Mouse (Mus musculus): ENCODE measurements around the gene Taar2.

Gene Taar2

GRCm38 (mm10) chr10:23938312-23938711 is at the start of gene Taar2:
Taar2 (plus strand) TSS chr10:23938572.
- no peak for DNase-seq (ENCODE audit: low read depth, low spot score)
- Histone ChIP-seq H3K36me3 (ENCODE audit: control insufficient read depth, insufficient read depth, low read length, poor library complexity, severe bottlenecking) (no peaks in the 10 kb centered on the region), H3K27me3 (ENCODE audit: control insufficient read depth, insufficient read depth, low read length, poor library complexity, severe bottlenecking) (no peaks in the 10 kb centered on the region)

- no peaks in the 10 kb centered on the region for H3K36me3 ChIP-seq (ENCODE audit: control insufficient read depth, insufficient read depth, low read length, poor library complexity, severe bottlenecking)
- DNase-seq (ENCODE audit: low read depth, low spot score), result no peak
Measured at GRCm38 (mm10) chr10:23892987-23893386, 45.4 kb upstream of the Taar2 start.

GRCm38 (mm10) chr10:23894601-23895349 is 43.6 kb upstream of the Taar2 start, which contains the start of gene Vnn1:
Vnn1 (plus strand) TSS chr10:23894688.
- no peaks in the 10 kb centered on the region for H3K27me3 ChIP-seq (ENCODE audit: control insufficient read depth, insufficient read depth, low read length, poor library complexity, severe bottlenecking)
- no peak for DNase-seq (ENCODE audit: low read depth, low spot score)

More at GRCm38 (mm10) chr10:23892987-23893386, 45.4 kb upstream of the Taar2 start:
- no peaks in the 10 kb centered on the region for H3K27me3 ChIP-seq (ENCODE audit: control insufficient read depth, insufficient read depth, low read length, poor library complexity, severe bottlenecking)

GRCm38 (mm10) chr10:23895376-23895775 is 43.0 kb upstream of the Taar2 start:
- Histone ChIP-seq H3K27me3 (ENCODE audit: control insufficient read depth, insufficient read depth, low read length, poor library complexity, severe bottlenecking) (no peaks in the 10 kb centered on the region), H3K36me3 (ENCODE audit: control insufficient read depth, insufficient read depth, low read length, poor library complexity, severe bottlenecking) (no peaks in the 10 kb centered on the region)
- no peak for DNase-seq (ENCODE audit: low read depth, low spot score)

More at GRCm38 (mm10) chr10:23894601-23895349, 43.6 kb upstream of the Taar2 start, which contains the start of gene Vnn1:
- no peaks in the 10 kb centered on the region for H3K36me3 ChIP-seq (ENCODE audit: control insufficient read depth, insufficient read depth, low read length, poor library complexity, severe bottlenecking)

GRCm38 (mm10) chr10:23901119-23901518 is 37.3 kb upstream of the Taar2 start:
- no peak for DNase-seq (ENCODE audit: low read depth, low spot score)
- Histone ChIP-seq H3K27me3 (ENCODE audit: control insufficient read depth, insufficient read depth, low read length, poor library complexity, severe bottlenecking) (no peaks in the 10 kb centered on the region), H3K36me3 (ENCODE audit: control insufficient read depth, insufficient read depth, low read length, poor library complexity, severe bottlenecking) (no peaks in the 10 kb centered on the region)

- H3K36me3 ChIP-seq (ENCODE audit: control insufficient read depth, insufficient read depth, low read length, poor library complexity, severe bottlenecking), result no peaks in the 10 kb centered on the region
- no peak for DNase-seq (ENCODE audit: low read depth, low spot score)
- no peaks in the 10 kb centered on the region for H3K27me3 ChIP-seq (ENCODE audit: control insufficient read depth, insufficient read depth, low read length, poor library complexity, severe bottlenecking)
Measured at GRCm38 (mm10) chr10:23905661-23906060, 32.7 kb upstream of the Taar2 start.

- Histone ChIP-seq H3K36me3 (ENCODE audit: control insufficient read depth, insufficient read depth, low read length, poor library complexity, severe bottlenecking) (no peaks in the 10 kb centered on the region), H3K27me3 (ENCODE audit: control insufficient read depth, insufficient read depth, low read length, poor library complexity, severe bottlenecking) (no peaks in the 10 kb centered on the region)
- DNase-seq (ENCODE audit: low read depth, low spot score), result no peak
Measured at GRCm38 (mm10) chr10:23920056-23920455, 18.3 kb upstream of the Taar2 start, which contains the start of gene Taar1. Taar1 (plus strand) TSS chr10:23920356.

GRCm38 (mm10) chr10:23922468-23922867 is 15.9 kb upstream of the Taar2 start:
- DNase-seq (ENCODE audit: low read depth, low spot score), result no peak
- no peaks in the 10 kb centered on the region for H3K36me3 ChIP-seq (ENCODE audit: control insufficient read depth, insufficient read depth, low read length, poor library complexity, severe bottlenecking)
- H3K27me3 ChIP-seq (ENCODE audit: control insufficient read depth, insufficient read depth, low read length, poor library complexity, severe bottlenecking), result no peaks in the 10 kb centered on the region

- H3K36me3 ChIP-seq (ENCODE audit: control insufficient read depth, insufficient read depth, low read length, poor library complexity, severe bottlenecking), result no peaks in the 10 kb centered on the region
- no peak for DNase-seq (ENCODE audit: low read depth, low spot score)
- H3K27me3 ChIP-seq (ENCODE audit: control insufficient read depth, insufficient read depth, low read length, poor library complexity, severe bottlenecking), result no peaks in the 10 kb centered on the region
Measured at GRCm38 (mm10) chr10:23923941-23924340, 14.4 kb upstream of the Taar2 start.

- DNase-seq (ENCODE audit: low read depth, low spot score), result no peak
- H3K36me3 ChIP-seq (ENCODE audit: control insufficient read depth, insufficient read depth, low read length, poor library complexity, severe bottlenecking), result no peaks in the 10 kb centered on the region
- no peaks in the 10 kb centered on the region for H3K27me3 ChIP-seq (ENCODE audit: control insufficient read depth, insufficient read depth, low read length, poor library complexity, severe bottlenecking)
Measured at GRCm38 (mm10) chr10:23937613-23938012, 759 bp upstream of the Taar2 start.

- Histone ChIP-seq H3K27me3 (ENCODE audit: control insufficient read depth, insufficient read depth, low read length, poor library complexity, severe bottlenecking) (no peaks in the 10 kb centered on the region), H3K36me3 (ENCODE audit: control insufficient read depth, insufficient read depth, low read length, poor library complexity, severe bottlenecking) (no peaks in the 10 kb centered on the region)
- peak; percentile 16 for DNase-seq (ENCODE audit: low read depth, low spot score)
Measured at GRCm38 (mm10) chr10:23942465-23942864, 4.1 kb downstream of the Taar2 start.

GRCm38 (mm10) chr10:23948026-23948425 is 9.7 kb downstream of the Taar2 start:
- no peak for DNase-seq (ENCODE audit: low read depth, low spot score)
- Histone ChIP-seq H3K36me3 (ENCODE audit: control insufficient read depth, insufficient read depth, low read length, poor library complexity, severe bottlenecking) (no peaks in the 10 kb centered on the region), H3K27me3 (ENCODE audit: control insufficient read depth, insufficient read depth, low read length, poor library complexity, severe bottlenecking) (no peaks in the 10 kb centered on the region)

- Histone ChIP-seq H3K27me3 (ENCODE audit: control insufficient read depth, insufficient read depth, low read length, poor library complexity, severe bottlenecking) (no peaks in the 10 kb centered on the region), H3K36me3 (ENCODE audit: control insufficient read depth, insufficient read depth, low read length, poor library complexity, severe bottlenecking) (no peaks in the 10 kb centered on the region)
- DNase-seq (ENCODE audit: low read depth, low spot score), result no peak
Measured at GRCm38 (mm10) chr10:23949508-23950005, 11.2 kb downstream of the Taar2 start, which contains the start of gene Taar3. Taar3 (plus strand) TSS chr10:23949558.

GRCm38 (mm10) chr10:23951714-23952113 is 13.3 kb downstream of the Taar2 start:
- no peaks in the 10 kb centered on the region for H3K27me3 ChIP-seq (ENCODE audit: control insufficient read depth, insufficient read depth, low read length, poor library complexity, severe bottlenecking)
- DNase-seq (ENCODE audit: low read depth, low spot score), result no peak
- H3K36me3 ChIP-seq (ENCODE audit: control insufficient read depth, insufficient read depth, low read length, poor library complexity, severe bottlenecking), result no peaks in the 10 kb centered on the region

GRCm38 (mm10) chr10:23959071-23959470 is 20.7 kb downstream of the Taar2 start:
- no peaks in the 10 kb centered on the region for H3K36me3 ChIP-seq (ENCODE audit: control insufficient read depth, insufficient read depth, low read length, poor library complexity, severe bottlenecking)
- no peaks in the 10 kb centered on the region for H3K27me3 ChIP-seq (ENCODE audit: control insufficient read depth, insufficient read depth, low read length, poor library complexity, severe bottlenecking)
- DNase-seq (ENCODE audit: low read depth, low spot score), result no peak
